Mouse (Mus musculus) cerebellum, adult 2 months (tissue): ENCODE data around the gene Vmn1r45.

Experiments used
- CTCF ChIP-seq: fragments of 200-500 bp; IDR thresholded peaks from 2 replicates; pipeline ENCODE4 v1.5.1; 2011; ENCODE audit warnings: low read depth, mild to moderate bottlenecking, control low read depth, low read length, moderate library complexity, borderline replicate concordance; ENCODE audit not compliant: insufficient read depth
- POLR2A ChIP-seq: fragments of 200-500 bp; IDR thresholded peaks from 2 replicates; pipeline ENCODE4 v1.6.1; 2011; ENCODE audit warnings: low read length, control low read depth, borderline replicate concordance; ENCODE audit not compliant: insufficient read depth

DNA sequence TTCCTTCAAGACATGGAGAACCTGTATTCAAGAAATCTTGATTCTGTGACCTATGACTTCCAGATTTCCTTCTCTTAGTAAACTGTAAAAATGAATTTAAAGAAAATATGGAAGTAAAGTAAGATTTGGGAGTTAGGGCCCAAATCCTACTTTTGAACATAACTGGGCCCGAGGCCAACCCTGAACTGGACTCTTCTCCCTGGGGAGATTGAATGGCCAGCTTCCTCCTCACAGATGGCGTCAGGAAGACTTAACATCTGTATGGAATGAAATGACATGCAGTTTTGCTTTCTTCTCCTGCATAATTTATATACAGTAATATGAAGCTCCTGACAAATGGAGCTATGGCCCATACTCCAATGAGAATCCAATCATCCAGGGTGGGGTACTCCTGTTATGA, 528 bp upstream of the Vmn1r45 start:
- TF ChIP-seq POLR2A (no peak), CTCF (no peak)
